Mouse (Mus musculus): ENCODE data around the gene Gm14326.
"Not testable (repeated sequence)": the region's sequence is repeated elsewhere in the genome, so short reads cannot be mapped to it uniquely, and the experiment has no call there.

Gm14326 gene

GRCm38 (mm10) chr2:177957145-177957544 is at the start of gene Gm14326:
TSS of gene Gm14326 (minus strand) at chr2:177957297.
- DNase-seq: peak; percentile 62

GRCm38 (mm10) chr2:177974814-177975213 is 17.7 kb upstream of the Gm14326 start:
- not testable (repeated sequence) for DNase-seq

GRCm38 (mm10) chr2:177956734-177957133 is 363 bp downstream of the Gm14326 start:
- peak; percentile 18 for DNase-seq

GRCm38 (mm10) chr2:177925563-177926103 is 31.5 kb downstream of the Gm14326 start, which contains the start of gene Zfp972:
TSS of gene Zfp972 (minus strand) at chr2:177925613.
- not testable (repeated sequence) for DNase-seq

GRCm38 (mm10) chr2:177903276-177903675 is 53.8 kb downstream of the Gm14326 start:
- DNase-seq: not testable (repeated sequence)

- not testable (repeated sequence) for DNase-seq
Observed at GRCm38 (mm10) chr2:177898171-177898570, 58.9 kb downstream of the Gm14326 start.

- peak; percentile 0 for DNase-seq
Observed at GRCm38 (mm10) chr2:177897046-177897578, 60.0 kb downstream of the Gm14326 start, which contains the start of gene Gm14327. TSS of gene Gm14327 (plus strand) at chr2:177897096.

GRCm38 (mm10) chr2:177887743-177888142 is 69.4 kb downstream of the Gm14326 start:
- DNase-seq: not testable (repeated sequence)
